Mouse (Mus musculus) lung, embryonic 14.5 days (tissue): Measurements from ENCODE around the gene Brd4. TPM values are rescaled to one million over a fixed set of nuclear protein-coding genes. Genes with fewer than 3 reads are reported as not detected.

Experiments used
- ATAC-seq: fragments of 200-750 bp; cut with Nextera tagmentation; 2 replicates; pipeline ENCODE4 v1.8.0; 2017; ENCODE audit warnings: mild to moderate bottlenecking, moderate TSS enrichment, moderate library complexity; ENCODE audit not compliant: insufficient read depth
- DNase-seq: peaks from one replicate; pipeline ENCODE4 v3.0.0-alpha.2; 2015
- H3K27ac ChIP-seq: fragments of 300-500 bp; sonication (generic); 2 replicates; pipeline ENCODE4 v1.5.1; 2014; ENCODE audit warnings: low read depth, mild to moderate bottlenecking, moderate library complexity
- H3K27me3 ChIP-seq: fragments of 300-500 bp; sonication (generic); 2 replicates; pipeline ENCODE4 v1.6.1; 2014; ENCODE audit warnings: low read length, control low read depth; ENCODE audit not compliant: insufficient read depth
- H3K36me3 ChIP-seq: fragments of 300-500 bp; sonication (generic); 2 replicates; pipeline ENCODE4 v1.6.1; 2014; ENCODE audit warnings: control low read depth; ENCODE audit not compliant: insufficient read depth
- H3K4me1 ChIP-seq: fragments of 300-500 bp; sonication (generic); 2 replicates; pipeline ENCODE4 v1.6.1; 2014; ENCODE audit warnings: antibody characterized with exemption, control low read depth; ENCODE audit not compliant: insufficient read depth
- H3K4me2 ChIP-seq: fragments of 300-500 bp; sonication (generic); 2 replicates; pipeline ENCODE4 v1.6.1; 2014; ENCODE audit warnings: mild to moderate bottlenecking
- H3K4me3 ChIP-seq: fragments of 300-500 bp; sonication (generic); 2 replicates; pipeline ENCODE4 v1.5.1; 2014; ENCODE audit warnings: low read depth, low read length
- H3K9ac ChIP-seq: fragments of 300-500 bp; sonication (generic); 2 replicates; pipeline ENCODE4 v1.6.1; 2014
- H3K9me3 ChIP-seq: fragments of 300-500 bp; sonication (generic); 2 replicates; pipeline ENCODE4 v1.6.1; 2016; ENCODE audit warnings: low read depth, low read length, control low read depth
- CTCF ChIP-seq: IDR thresholded peaks from 2 replicates; pipeline ENCODE4 v1.5.1; 2016; ENCODE audit warnings: antibody characterized with exemption, low read depth
- whole genome bisulfite sequencing: fragments of 180-500 bp; shearing (Covaris S2); extraction: QIAGEN DNeasy Blood & Tissue Kit; methylation state at CpG from one replicate; pipeline ENCODE4 v1.1.7; 2014; 5-methylcytosine and 5-hydroxymethylcytosine counted together
- polyA plus RNA-seq: library from polyadenylated mRNA; unstranded; fragments of >200 nt; fragmentation: Nextera tagmentation; extraction: Ambion mirVana; gene quantifications from 2 replicates; pipeline ENCODE4 v1.2.1, GENCODE M21; 2014

The Brd4 gene
- polyA plus RNA-seq, 1 experiment from 2014 or later, result 114 TPM

- TF ChIP-seq CTCF, result peak; percentile 91
- ATAC-seq, result no peak
Measured at GRCm38 (mm10) chr17:32209752-32210151, 74.8 kb downstream of the Brd4 start.

GRCm38 (mm10) chr17:32209144-32209543 lies 75.4 kb downstream of the Brd4 start:
- H3K9ac ChIP-seq, result no peak overlapping the region
- H3K36me3 ChIP-seq, result peaks cover 92% of the 10 kb centered on the region
- WGBS, result 40% methylated on average over 6 of the region's 6 CpGs
- TF ChIP-seq CTCF, result no peak
- ATAC-seq, result peak; percentile 53; the same call in 1 of the 2 replicates
- H3K4me3 ChIP-seq, result no peak overlapping the region
- no peaks in the 10 kb centered on the region for H3K27me3 ChIP-seq
- peak overlapping the region; percentile 4; the same call in 1 of the 2 replicates for H3K27ac ChIP-seq
- H3K4me2 ChIP-seq, result no peak overlapping the region
- peak; percentile 75 for DNase-seq
- no peaks in the 10 kb centered on the region for H3K4me1 ChIP-seq
- no peaks in the 10 kb centered on the region for H3K9me3 ChIP-seq

More at GRCm38 (mm10) chr17:32209752-32210151, 74.8 kb downstream of the Brd4 start:
- H3K27me3 ChIP-seq, result no peaks in the 10 kb centered on the region
- no peaks in the 10 kb centered on the region for H3K9me3 ChIP-seq
- peaks cover 92% of the 10 kb centered on the region for H3K36me3 ChIP-seq
- no peak overlapping the region for H3K4me3 ChIP-seq
- H3K27ac ChIP-seq, result peak overlapping the region; percentile 4; the same call in 1 of the 2 replicates
- no peak overlapping the region for H3K9ac ChIP-seq
- no peak overlapping the region for H3K4me2 ChIP-seq
- H3K4me1 ChIP-seq, result no peaks in the 10 kb centered on the region
- peak; percentile 83 for DNase-seq
- WGBS, result 31% methylated on average over 3 of the region's 3 CpGs

GRCm38 (mm10) chr17:32207586-32208245 lies 76.8 kb downstream of the Brd4 start:
- 58% methylated on average over 5 of the region's 5 CpGs for WGBS
- TF ChIP-seq CTCF, result no peak
- Histone ChIP-seq H3K9ac (no peak overlapping the region), H3K4me2 (no peak overlapping the region), H3K36me3 (peaks cover 91% of the 10 kb centered on the region), H3K4me1 (no peaks in the 10 kb centered on the region), H3K4me3 (no peak overlapping the region), H3K27ac (peak overlapping the region; percentile 70), H3K27me3 (no peaks in the 10 kb centered on the region), H3K9me3 (no peaks in the 10 kb centered on the region)
- ATAC-seq (peak; percentile 55; the same call in 1 of the 2 replicates), DNase-seq (peak; percentile 63)

GRCm38 (mm10) chr17:32205345-32205744 lies 79.2 kb downstream of the Brd4 start:
- Histone ChIP-seq H3K36me3 (peaks cover 93% of the 10 kb centered on the region), H3K9ac (no peak overlapping the region), H3K4me2 (no peak overlapping the region), H3K9me3 (no peaks in the 10 kb centered on the region), H3K4me1 (no peaks in the 10 kb centered on the region), H3K27me3 (no peaks in the 10 kb centered on the region), H3K4me3 (no peak overlapping the region), H3K27ac (no peak overlapping the region)
- WGBS, result 81% methylated on average over 3 of the region's 3 CpGs
- ATAC-seq (no peak), DNase-seq (no peak)
- TF ChIP-seq CTCF, result no peak

- 80% methylated on average over 3 of the region's 3 CpGs for WGBS
- no peak overlapping the region for H3K4me2 ChIP-seq
Measured at GRCm38 (mm10) chr17:32202972-32203371, 81.5 kb downstream of the Brd4 start.

GRCm38 (mm10) chr17:32201086-32201485 lies 83.4 kb downstream of the Brd4 start:
- 66% methylated on average over 5 of the region's 5 CpGs for WGBS
- Histone ChIP-seq H3K9me3 (no peaks in the 10 kb centered on the region), H3K36me3 (peaks cover 96% of the 10 kb centered on the region), H3K4me1 (no peaks in the 10 kb centered on the region), H3K27ac (no peak overlapping the region), H3K4me3 (no peak overlapping the region), H3K27me3 (no peaks in the 10 kb centered on the region), H3K4me2 (no peak overlapping the region), H3K9ac (no peak overlapping the region)
- TF ChIP-seq CTCF, result no peak
- DNase-seq (no peak), ATAC-seq (no peak)

More at GRCm38 (mm10) chr17:32202972-32203371, 81.5 kb downstream of the Brd4 start:
- no peak for DNase-seq
- Histone ChIP-seq H3K9me3 (no peaks in the 10 kb centered on the region), H3K4me1 (no peaks in the 10 kb centered on the region), H3K36me3 (peaks cover 96% of the 10 kb centered on the region), H3K9ac (no peak overlapping the region), H3K27ac (no peak overlapping the region), H3K4me3 (no peak overlapping the region), H3K27me3 (no peaks in the 10 kb centered on the region)
- ATAC-seq, result no peak
- TF ChIP-seq CTCF, result no peak

- TF ChIP-seq CTCF, result no peak
- no peaks in the 10 kb centered on the region for H3K4me1 ChIP-seq
- ATAC-seq (no peak), DNase-seq (no peak)
- no peak overlapping the region for H3K9ac ChIP-seq
- no peak overlapping the region for H3K4me2 ChIP-seq
- H3K27ac ChIP-seq, result no peak overlapping the region
- no peaks in the 10 kb centered on the region for H3K9me3 ChIP-seq
- H3K4me3 ChIP-seq, result no peak overlapping the region
- no peaks in the 10 kb centered on the region for H3K27me3 ChIP-seq
- WGBS, result 95% methylated on average over 2 of the region's 2 CpGs
- H3K36me3 ChIP-seq, result peaks cover 94% of the 10 kb centered on the region
Measured at GRCm38 (mm10) chr17:32199796-32200195, 84.7 kb downstream of the Brd4 start.
